Mouse (Mus musculus) heart, adult 8-10 months (tissue): ENCODE results near the gene Mpp4. TPM values are rescaled to one million over a fixed set of nuclear protein-coding genes. Genes with fewer than 3 reads are reported as not detected.

Experiments
- total RNA-seq, 4 experiments: library from RNA; stranded (reverse); gene quantifications; 2 replicates each; pipeline ENCODE4 v1.2.4; 2022

Gene Mpp4
- total RNA-seq, 4 experiments from 2014 or later: 0.09 TPM; not detected in 3

Other genes starting within 250 kb of the Mpp4 start
- 100 to 1,000 TPM; 204 to 258 (median 233) TPM for gene Trak2, start 190.0 kb downstream of the Mpp4 start, total RNA-seq
- gene Stradb, start 189.9 kb downstream of the Mpp4 start, total RNA-seq: 10 to 100 TPM; 70.3 to 88.6 (median 75.8) TPM
- not detected for gene C2cd6, start 68.5 kb downstream of the Mpp4 start, total RNA-seq
- 1 to 10 TPM; 2.3 to 4.8 (median 2.4) TPM for gene Tmem237, start 43.0 kb downstream of the Mpp4 start, total RNA-seq
- gene Als2, start 73.8 kb upstream of the Mpp4 start, total RNA-seq: 10 to 100 TPM; 10.6 to 10.9 (median 10.7) TPM
- not detected for gene Cdk15, start 93.5 kb upstream of the Mpp4 start, total RNA-seq